Mouse (Mus musculus) myocyte (in vitro differentiated cells): ENCODE results near the gene Ccdc130.
A peak's percentile ranks its signal among the peaks of the same experiment; 100 is the strongest.

ENCODE experiments used
- E2F4 ChIP-seq: IDR thresholded peaks from one replicate; pipeline ENCODE4 v1.6.1; 2011; ENCODE audit warnings: mild to moderate bottlenecking, control low read depth, moderate library complexity; ENCODE audit not compliant: insufficient read depth
- POLR2A ChIP-seq: IDR thresholded peaks from one replicate; pipeline ENCODE4 v1.6.1; 2011; ENCODE audit warnings: low read depth, mild to moderate bottlenecking, control low read depth, moderate library complexity; ENCODE audit not compliant: insufficient read length
- TCF3 ChIP-seq: IDR thresholded peaks from one replicate; pipeline ENCODE4 v1.6.1; 2011; ENCODE audit warnings: low read depth, control low read depth; ENCODE audit not compliant: insufficient read length

DNA sequence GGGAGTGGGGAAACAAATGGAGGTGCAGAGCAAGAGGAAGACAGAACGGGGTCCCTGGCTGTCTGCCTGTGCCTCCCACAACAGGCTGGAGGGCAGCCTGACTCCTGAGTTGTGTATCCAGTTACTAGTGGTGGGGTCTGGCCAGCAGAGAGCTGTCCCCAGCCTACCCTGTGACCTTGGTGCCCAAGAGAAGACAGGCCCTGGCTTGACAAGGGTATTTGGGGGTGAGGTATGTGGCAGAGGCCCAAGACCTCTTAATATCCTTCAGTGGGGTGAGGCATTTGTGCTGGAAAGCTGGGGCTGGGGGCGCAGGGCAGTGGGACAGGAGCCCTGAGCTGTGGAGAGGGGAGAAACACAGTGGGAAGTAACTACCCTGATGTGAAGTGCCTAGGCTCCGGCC, 59.0 kb downstream of the Ccdc130 start:
- TF ChIP-seq E2F4 (no peak), POLR2A (peak; percentile 39), TCF3 (no peak)
